Mouse (Mus musculus) thymus, adult 2 months (tissue): ENCODE measurements at regions not wholly inside any gene's neighbourhood (a gene's known extent, or its start where the extent isn't known, plus 50 kb on each side); places are given as distances from the start of the nearest gene placed in this dataset.

ENCODE experiments used
- CTCF ChIP-seq: fragments of 200-500 bp; IDR thresholded peaks from 2 replicates; pipeline ENCODE4 v1.5.1; 2012; ENCODE audit warnings: mild to moderate bottlenecking, control low read depth, low read length, moderate library complexity, borderline replicate concordance; ENCODE audit not compliant: control insufficient read depth, poor library complexity, insufficient read depth; ENCODE audit errors: extremely low read depth
- POLR2A ChIP-seq: fragments of 200-500 bp; IDR thresholded peaks from 2 replicates; pipeline ENCODE4 v1.6.1; 2012; ENCODE audit warnings: mild to moderate bottlenecking, low read length, control low read depth, moderate library complexity; ENCODE audit not compliant: control insufficient read depth, poor library complexity, insufficient read depth; ENCODE audit errors: extremely low read depth

DNA sequence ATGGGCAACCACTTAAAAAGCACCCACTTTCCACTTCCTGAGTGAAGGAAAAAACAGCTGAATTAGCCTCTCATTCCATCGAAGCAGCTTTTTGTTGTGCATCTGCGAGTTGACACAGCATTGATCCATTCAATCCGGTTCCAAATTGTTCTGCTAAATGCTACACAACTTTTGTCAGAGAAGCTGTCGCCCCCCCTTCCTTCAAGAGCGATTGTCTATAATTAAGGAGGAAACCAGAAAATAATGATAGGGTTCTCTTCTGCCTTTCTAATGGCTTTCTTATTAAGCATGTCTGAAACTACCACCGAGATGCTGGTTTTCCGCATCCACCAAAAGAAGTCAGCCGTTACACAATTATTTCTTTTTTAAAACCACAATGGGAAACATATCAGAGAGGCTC is 183.2 kb upstream of the Gm10131 start:
- no peak for TF ChIP-seq CTCF
- no peak for TF ChIP-seq POLR2A
